Mouse (Mus musculus) ES-E14 (cell line): ENCODE results near the gene Sfxn2. TPM values are rescaled to one million over a fixed set of nuclear protein-coding genes. Genes with fewer than 3 reads are reported as not detected.

Experiments
- DNase-seq: peaks from one replicate; pipeline ENCODE4 v3.0.0-alpha.2; 2013; ENCODE audit warnings: low read depth, low spot score
- H3K27ac ChIP-seq: 2 replicates; pipeline ENCODE4 v1.5.1; 2012; ENCODE audit warnings: low read depth, mild to moderate bottlenecking, low read length, moderate library complexity, mixed read lengths; ENCODE audit not compliant: poor library complexity, insufficient read depth, severe bottlenecking
- H3K36me3 ChIP-seq: 2 replicates; pipeline ENCODE4 v1.6.1; 2012; ENCODE audit warnings: mild to moderate bottlenecking, low read length, moderate library complexity, mixed read lengths; ENCODE audit not compliant: control insufficient read depth, poor library complexity, insufficient read depth, severe bottlenecking
- H3K4me1 ChIP-seq, 2 experiments: fragments of 150-350 bp in 1 of 2; sonication (generic) in 1 of 2; 2 replicates each; pipeline ENCODE4 v1.6.1; 2012; ENCODE audit warnings: low read length in 2 of 2, mild to moderate bottlenecking in 1 of 2, mixed read lengths in 1 of 2; ENCODE audit not compliant: control insufficient read depth in 2 of 2, insufficient read depth in 2 of 2, poor library complexity in 1 of 2
- H3K4me3 ChIP-seq, 2 experiments: fragments of 150-350 bp in 1 of 2; sonication (generic) in 1 of 2; 2 replicates each; pipeline ENCODE4 v1.5.1; 2012; ENCODE audit warnings: low read length in 2 of 2, low read depth in 1 of 2, mild to moderate bottlenecking in 1 of 2, mixed read lengths in 1 of 2; ENCODE audit not compliant: insufficient read depth in 1 of 2, poor library complexity in 1 of 2, severe bottlenecking in 1 of 2
- H3K9ac ChIP-seq: 2 replicates; pipeline ENCODE4 v1.6.1; 2012; ENCODE audit warnings: low read depth, mild to moderate bottlenecking, low read length, mixed read lengths; ENCODE audit not compliant: poor library complexity, insufficient read depth, severe bottlenecking
- H3K9me3 ChIP-seq: fragments of 150-350 bp; sonication (generic); 2 replicates; pipeline ENCODE4 v1.6.1; 2012; ENCODE audit warnings: low read depth, mild to moderate bottlenecking, low read length; ENCODE audit not compliant: control insufficient read depth, insufficient read depth
- CHD2 ChIP-seq: IDR thresholded peaks from 2 replicates; pipeline ENCODE4 v1.6.1; 2014; ENCODE audit warnings: mild to moderate bottlenecking, low read depth, low read length, inconsistent platforms
- HCFC1 ChIP-seq: IDR thresholded peaks from 2 replicates; pipeline ENCODE4 v1.6.1; 2012; ENCODE audit warnings: low read length, inconsistent platforms, borderline replicate concordance; ENCODE audit not compliant: insufficient read depth
- MAFK ChIP-seq: IDR thresholded peaks from 2 replicates; pipeline ENCODE4 v1.6.1; 2014; ENCODE audit warnings: mild to moderate bottlenecking, low read depth, low read length, inconsistent platforms; ENCODE audit not compliant: insufficient read depth
- ZC3H11A ChIP-seq: IDR thresholded peaks from 2 replicates; pipeline ENCODE4 v1.6.1; 2012; ENCODE audit warnings: low read depth, mild to moderate bottlenecking, inconsistent platforms, low read length, borderline replicate concordance
- ZNF384 ChIP-seq: IDR thresholded peaks from 2 replicates; pipeline ENCODE4 v1.6.1; 2012; ENCODE audit warnings: low read depth, low read length, inconsistent platforms
- in situ Hi-C, 2 experiments: fragments of 600-800 bp; cut with MboI; formaldehyde crosslinking; loops; one replicate each; pipeline ENCODE4 v1.15.1; 2025; ENCODE audit warnings: low sequenced_read_pairs in 2 of 2, inconsistent platforms in 1 of 2; ENCODE audit not compliant: unreplicated experiment in 2 of 2
- total RNA-seq: library from RNA; depleted of rRNA; stranded (reverse); fragments of 300-350 nt; gene quantifications from 2 replicates; pipeline ENCODE4 v1.2.3, GENCODE M21; 2012; rRNA removed

Gene Sfxn2
- total RNA-seq, result 11.4 TPM in 2 replicates

GRCm38 (mm10) chr19:46572951-46573937 lies at the start of gene Sfxn2, which contains the start of gene Arl3:
Gene Sfxn2 (plus strand): TSS chr19:46573365.
Gene Arl3 (minus strand): TSS chr19:46573198.
- peak within 1 kb of the TSS; percentile 86 for H3K9ac ChIP-seq
- no peaks in the 10 kb centered on the region; the same call in 1 of the 2 replicates for H3K36me3 ChIP-seq
- H3K9me3 ChIP-seq, result no peaks in the 10 kb centered on the region
- no peak for TF ChIP-seq ZC3H11A
- TF ChIP-seq ZNF384, result no peak
- TF ChIP-seq CHD2, result 0 out of 2 replicates have a peak, but pooled peaks have one; percentile 19
- no peak for TF ChIP-seq HCFC1
- in situ Hi-C loops, result no loop called here
- 0 out of 2 replicates have a peak within 1 kb of the TSS, but pooled peaks have one; percentile 44 for H3K27ac ChIP-seq
- peak; percentile 89 for DNase-seq
- peak within 1 kb of the TSS; percentile 88 to 94 for H3K4me3 ChIP-seq
- peaks cover 2 to 6% of the 10 kb centered on the region in 2 experiments; a peak in 2 of 4 replicates for H3K4me1 ChIP-seq

- no peak for DNase-seq
- Histone ChIP-seq H3K9ac (peak overlapping the region; percentile 36), H3K36me3 (no peaks in the 10 kb centered on the region), H3K9me3 (no peaks in the 10 kb centered on the region), H3K4me1 (peaks cover 4 to 50% of the 10 kb centered on the region in 2 experiments; a peak in 3 of 4 replicates), H3K4me3 (peak overlapping the region; percentile 40 to 60), H3K27ac (peak overlapping the region; percentile 12; the same call in 1 of the 2 replicates)
- in situ Hi-C loops, result no loop called here
- no peak for TF ChIP-seq MAFK
- no peak for TF ChIP-seq CHD2
- TF ChIP-seq HCFC1, result no peak
- TF ChIP-seq ZC3H11A, result no peak
- TF ChIP-seq ZNF384, result no peak
Measured at GRCm38 (mm10) chr19:46523480-46524151, 49.5 kb upstream of the Sfxn2 start.

- no peaks in the 10 kb centered on the region for H3K9me3 ChIP-seq
- no peaks in the 10 kb centered on the region for H3K36me3 ChIP-seq
- TF ChIP-seq ZC3H11A, result no peak
- TF ChIP-seq CHD2, result no peak
- TF ChIP-seq HCFC1, result no peak
- no peak for TF ChIP-seq ZNF384
- no peak for TF ChIP-seq MAFK
- no peak for DNase-seq
- peaks cover 3 to 47% of the 10 kb centered on the region in 2 experiments; a peak in 3 of 4 replicates for H3K4me1 ChIP-seq
- peak overlapping the region; percentile 12; the same call in 1 of the 2 replicates for H3K27ac ChIP-seq
- H3K4me3 ChIP-seq, result peak overlapping the region; percentile 40 to 60
- H3K9ac ChIP-seq, result peak overlapping the region; percentile 36; the same call in 1 of the 2 replicates
- in situ Hi-C loops, result no loop called here
Measured at GRCm38 (mm10) chr19:46524152-46524544, 49.0 kb upstream of the Sfxn2 start.

- no peak for TF ChIP-seq ZNF384
- TF ChIP-seq HCFC1, result no peak
- no peak for TF ChIP-seq CHD2
- TF ChIP-seq MAFK, result no peak
- no peak for TF ChIP-seq ZC3H11A
- Histone ChIP-seq H3K4me3 (peak overlapping the region; percentile 40 to 60; a peak in 3 of 4 replicates), H3K36me3 (no peaks in the 10 kb centered on the region), H3K27ac (peak overlapping the region; percentile 12; the same call in 1 of the 2 replicates), H3K9ac (peak overlapping the region; percentile 36; the same call in 1 of the 2 replicates), H3K9me3 (no peaks in the 10 kb centered on the region), H3K4me1 (peaks cover 5 to 46% of the 10 kb centered on the region in 2 experiments; a peak in 3 of 4 replicates)
- in situ Hi-C loops, result no loop called here
- DNase-seq, result peak; percentile 60
Measured at GRCm38 (mm10) chr19:46524601-46525321, 48.4 kb upstream of the Sfxn2 start.
